Mouse (Mus musculus) mesoderm, embryonic 11.5 days (tissue): ENCODE data around the gene Tnfrsf4.

Source experiments
- DNase-seq: peaks from one replicate; pipeline ENCODE4 v3.0.0-alpha.2; 2012; ENCODE audit warnings: low read depth, low spot score

The Tnfrsf4 gene

GRCm38 (mm10) chr4:156013637-156014036, at the start of gene Tnfrsf4:
Gene Tnfrsf4, plus strand, starts transcription at chr4:156013843.
- no peak for DNase-seq

GRCm38 (mm10) chr4:155964396-155964795, 49.2 kb upstream of the Tnfrsf4 start:
- DNase-seq = no peak

GRCm38 (mm10) chr4:155969043-155969653, 44.5 kb upstream of the Tnfrsf4 start:
- no peak for DNase-seq

- DNase-seq = no peak
Measured at GRCm38 (mm10) chr4:155970286-155970685, 43.4 kb upstream of the Tnfrsf4 start.

- DNase-seq = no peak
Measured at GRCm38 (mm10) chr4:155972651-155973050, 41.0 kb upstream of the Tnfrsf4 start.

GRCm38 (mm10) chr4:155973239-155973638, 40.4 kb upstream of the Tnfrsf4 start:
- no peak for DNase-seq

GRCm38 (mm10) chr4:155981436-155982082, 32.1 kb upstream of the Tnfrsf4 start:
- DNase-seq = no peak

GRCm38 (mm10) chr4:155983788-155984187, 29.9 kb upstream of the Tnfrsf4 start:
- DNase-seq = no peak

GRCm38 (mm10) chr4:155991211-155991907, 22.3 kb upstream of the Tnfrsf4 start:
- DNase-seq = no peak

- no peak for DNase-seq
Measured at GRCm38 (mm10) chr4:155991908-155992230, 21.8 kb upstream of the Tnfrsf4 start.

GRCm38 (mm10) chr4:155992241-155992905, 21.3 kb upstream of the Tnfrsf4 start, which contains the start of the genes B3galt6 and Sdf4:
Gene B3galt6, minus strand, starts transcription at chr4:155992649.
Gene Sdf4, plus strand, starts transcription at chr4:155992872.
- peak; percentile 94 for DNase-seq

GRCm38 (mm10) chr4:155992906-155993547, 20.6 kb upstream of the Tnfrsf4 start:
- peak; percentile 93 for DNase-seq

GRCm38 (mm10) chr4:155993606-155994005, 20.0 kb upstream of the Tnfrsf4 start:
- no peak for DNase-seq

GRCm38 (mm10) chr4:156004109-156004508, 9.5 kb upstream of the Tnfrsf4 start:
- DNase-seq = no peak

GRCm38 (mm10) chr4:156008369-156008768, 5.3 kb upstream of the Tnfrsf4 start:
- no peak for DNase-seq

- no peak for DNase-seq
Measured at GRCm38 (mm10) chr4:156014436-156014835, 793 bp downstream of the Tnfrsf4 start.

GRCm38 (mm10) chr4:156019771-156020170, 6.1 kb downstream of the Tnfrsf4 start:
- no peak for DNase-seq

- no peak for DNase-seq
Measured at GRCm38 (mm10) chr4:156021381-156021780, 7.7 kb downstream of the Tnfrsf4 start.

- no peak for DNase-seq
Measured at GRCm38 (mm10) chr4:156021942-156022419, 8.3 kb downstream of the Tnfrsf4 start.

- DNase-seq = no peak
Measured at GRCm38 (mm10) chr4:156023520-156023919, 9.9 kb downstream of the Tnfrsf4 start.

- no peak for DNase-seq
Measured at GRCm38 (mm10) chr4:156024184-156024583, 10.5 kb downstream of the Tnfrsf4 start.

- no peak for DNase-seq
Measured at GRCm38 (mm10) chr4:156026013-156026412, 12.4 kb downstream of the Tnfrsf4 start, which contains the start of gene Tnfrsf18. Gene Tnfrsf18, plus strand, starts transcription at chr4:156026164.
